Mouse (Mus musculus): ENCODE results near the gene Sohlh1.

GRCm38 (mm10) chr2:25822806-25823205 is 24.2 kb downstream of the Sohlh1 start, which contains the start of gene Lcn9:
- TF ChIP-seq CTCF (IDR thresholded peaks at IDR 0.05; ENCODE audit: low read depth) (no peak), EP300 (IDR thresholded peaks at IDR 0.05; ENCODE audit: low read depth) (no peak)

All from liver, embryonic 14.5 days (tissue).